Mouse (Mus musculus): ENCODE results near the gene Slc43a1. TPM values are rescaled to one million over a fixed set of nuclear protein-coding genes. Genes with fewer than 3 reads are reported as not detected.
A peak's percentile ranks its signal among the peaks of the same experiment; 100 is the strongest.

Slc43a1 gene
- total RNA-seq, 1 experiment, result 30.2 TPM

DNA sequence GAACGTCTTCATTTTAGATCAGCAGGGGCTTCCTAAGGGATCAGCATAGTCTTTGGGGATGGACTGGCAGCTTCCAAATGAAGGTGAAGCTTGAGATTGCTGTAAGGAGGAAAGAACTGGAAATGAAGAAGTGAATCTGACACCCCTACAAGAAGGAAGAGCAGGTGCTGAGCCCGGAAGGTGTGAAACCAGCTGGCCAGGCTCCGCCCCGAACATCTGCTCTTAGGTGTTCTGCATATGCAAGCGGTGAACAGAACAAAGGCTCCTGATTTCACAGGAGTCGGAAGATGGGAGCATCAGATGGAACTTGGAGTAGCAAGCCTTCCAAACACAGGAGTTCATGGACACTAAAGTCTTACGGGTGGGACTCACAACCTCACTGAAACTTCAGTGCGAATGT, 1.5 kb upstream of the Slc43a1 start:
- Histone ChIP-seq H3K9ac (ENCODE audit: insufficient read depth, low read depth, low read length, poor library complexity, severe bottlenecking) (no peak overlapping the region), H3K27ac (ENCODE audit: insufficient read depth, low read depth, low read length, poor library complexity, severe bottlenecking) (no peak overlapping the region), H3K36me3 (ENCODE audit: control insufficient read depth, insufficient read depth, low read length, poor library complexity, severe bottlenecking) (no peaks in the 10 kb centered on the region), H3K9me3 (ENCODE audit: control insufficient read depth, insufficient read depth, low read depth, low read length) (no peaks in the 10 kb centered on the region), H3K4me3 (ENCODE audit: insufficient read depth in 1 of 2, low read depth in 1 of 2, low read length in 2 of 2, poor library complexity in 1 of 2, severe bottlenecking in 1 of 2) (no peak overlapping the region), H3K4me1 (ENCODE audit: control insufficient read depth in 2 of 2, insufficient read depth in 2 of 2, low read length in 2 of 2, poor library complexity in 1 of 2) (peaks cover 18 to 19% of the 10 kb centered on the region in 2 experiments; a peak in 3 of 4 replicates)
- TF ChIP-seq MAFK (IDR thresholded peaks at IDR 0.05; ENCODE audit: insufficient read depth, low read depth, low read length) (no peak), HCFC1 (IDR thresholded peaks at IDR 0.05; ENCODE audit: borderline replicate concordance, insufficient read depth, low read length) (no peak), CHD2 (IDR thresholded peaks at IDR 0.05; ENCODE audit: low read depth, low read length) (no peak), ZC3H11A (IDR thresholded peaks at IDR 0.05; ENCODE audit: borderline replicate concordance, low read depth, low read length) (no peak), ZNF384 (IDR thresholded peaks at IDR 0.05; ENCODE audit: low read depth, low read length) (no peak)
- no peak for DNase-seq (ENCODE audit: low read depth, low spot score)
- in situ Hi-C loops (cut with MboI; ENCODE audit: low sequenced_read_pairs in 2 of 2, unreplicated experiment in 2 of 2), result no loop called here

DNA sequence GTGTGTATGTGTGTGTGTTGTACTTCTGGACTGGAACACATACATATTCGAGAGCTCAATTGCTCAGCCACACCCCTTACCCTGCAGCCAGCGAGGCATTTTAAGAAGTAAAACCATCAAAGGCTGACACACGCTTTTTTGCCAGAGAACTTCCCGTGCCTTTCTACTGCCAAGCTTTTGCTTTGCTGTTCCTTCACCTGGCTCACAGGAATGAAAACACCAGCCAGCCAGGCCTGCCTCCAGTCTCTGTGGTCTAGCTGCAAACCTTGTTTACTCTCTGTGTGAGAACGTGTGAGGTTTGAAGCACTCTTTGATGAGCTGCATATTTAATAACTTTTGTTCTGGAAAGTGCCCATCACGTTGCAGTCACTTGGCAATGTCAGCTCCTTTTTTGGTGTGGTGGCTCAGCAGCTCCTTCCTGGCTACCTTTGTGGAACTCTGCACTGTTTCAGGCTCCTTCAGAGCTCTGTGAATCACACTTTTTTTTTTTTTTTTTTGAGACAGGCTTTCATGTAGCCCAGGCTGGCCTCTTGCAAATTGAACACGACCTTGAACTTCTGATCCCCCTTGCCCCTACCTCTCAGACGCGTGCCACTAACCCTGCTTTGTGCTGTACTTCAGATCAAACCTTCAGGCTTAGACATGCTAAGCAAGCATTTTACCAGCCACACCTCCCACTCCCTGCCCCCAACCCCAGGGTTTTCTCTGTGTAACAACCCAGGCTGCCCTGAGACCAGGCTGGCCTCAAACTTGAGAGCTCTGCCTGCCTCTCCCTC, 645 bp upstream of the Slc43a1 start:
- peak; percentile 79 for DNase-seq (ENCODE audit: low read depth, low spot score)
- H3K27ac ChIP-seq (ENCODE audit: insufficient read depth, low read depth, low read length, poor library complexity, severe bottlenecking), result no peak overlapping the region
- in situ Hi-C loops (cut with MboI; ENCODE audit: low sequenced_read_pairs in 2 of 2, unreplicated experiment in 2 of 2), result no loop called here
- peak; percentile 80 for TF ChIP-seq MAFK (IDR thresholded peaks at IDR 0.05; ENCODE audit: insufficient read depth, low read depth, low read length)
- peak; percentile 59; the same call in 1 of the 2 replicates for TF ChIP-seq CHD2 (IDR thresholded peaks at IDR 0.05; ENCODE audit: low read depth, low read length)
- TF ChIP-seq ZNF384 (IDR thresholded peaks at IDR 0.05; ENCODE audit: low read depth, low read length), result peak; percentile 96
- no peak for TF ChIP-seq ZC3H11A (IDR thresholded peaks at IDR 0.05; ENCODE audit: borderline replicate concordance, low read depth, low read length)
- no peak overlapping the region for H3K9ac ChIP-seq (ENCODE audit: insufficient read depth, low read depth, low read length, poor library complexity, severe bottlenecking)
- H3K36me3 ChIP-seq (ENCODE audit: control insufficient read depth, insufficient read depth, low read length, poor library complexity, severe bottlenecking), result no peaks in the 10 kb centered on the region
- no peak overlapping the region for H3K4me3 ChIP-seq (ENCODE audit: insufficient read depth in 1 of 2, low read depth in 1 of 2, low read length in 2 of 2, poor library complexity in 1 of 2, severe bottlenecking in 1 of 2)
- peaks cover 18 to 19% of the 10 kb centered on the region in 2 experiments; a peak in 3 of 4 replicates for H3K4me1 ChIP-seq (ENCODE audit: control insufficient read depth in 2 of 2, insufficient read depth in 2 of 2, low read length in 2 of 2, poor library complexity in 1 of 2)
- H3K9me3 ChIP-seq (ENCODE audit: control insufficient read depth, insufficient read depth, low read depth, low read length), result no peaks in the 10 kb centered on the region

DNA sequence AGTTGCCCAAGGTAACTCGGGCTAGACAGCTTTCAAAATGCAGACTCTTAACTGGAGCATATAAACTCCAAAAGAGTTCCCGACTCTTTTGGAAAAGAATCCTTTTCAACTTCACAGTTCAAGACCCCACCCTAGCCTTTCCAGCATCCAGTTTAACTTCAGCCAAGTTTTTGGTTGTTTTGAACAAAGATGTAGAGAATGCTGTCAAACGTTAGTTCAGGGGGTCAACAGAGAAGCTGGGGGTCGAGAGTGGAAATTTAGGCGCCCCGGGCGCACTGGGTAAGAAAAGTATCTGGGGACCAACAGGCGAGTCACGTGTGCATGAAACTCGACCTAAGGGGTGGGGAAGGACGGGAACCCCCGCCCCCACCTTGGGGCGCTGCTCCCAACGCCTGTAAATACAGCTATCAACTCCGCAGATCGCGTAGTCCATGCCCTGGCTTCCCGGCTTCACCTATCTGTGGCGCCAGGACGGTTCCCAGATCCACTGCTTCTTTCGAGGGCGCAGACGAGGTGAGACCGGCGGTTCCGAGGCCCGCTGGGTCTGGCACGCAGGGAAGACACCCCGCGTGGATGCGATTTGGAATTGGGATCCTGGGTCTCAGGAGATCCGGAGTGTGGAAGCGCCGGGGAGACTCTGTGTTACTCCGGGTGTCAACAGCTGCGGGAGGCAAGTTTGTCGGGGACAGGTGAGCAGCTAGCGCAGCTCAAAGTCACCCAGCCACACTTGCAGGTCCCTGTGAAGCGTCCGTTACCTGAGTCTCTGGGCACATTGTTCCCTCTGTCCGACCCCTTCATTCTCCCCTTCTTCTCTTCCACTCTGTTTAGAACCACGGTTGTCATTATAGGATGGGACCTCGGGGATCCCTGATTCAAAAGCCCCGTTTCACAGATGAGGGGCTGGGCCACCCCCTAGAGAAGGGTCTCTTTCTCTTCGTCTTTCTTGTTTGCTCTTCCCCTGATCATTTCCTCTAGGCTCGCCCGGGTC, 637 bp downstream of the Slc43a1 start:
- in situ Hi-C loops (cut with MboI; ENCODE audit: low sequenced_read_pairs in 2 of 2, unreplicated experiment in 2 of 2), result no loop called here
- TF ChIP-seq ZNF384 (IDR thresholded peaks at IDR 0.05; ENCODE audit: low read depth, low read length) (no peak), CHD2 (IDR thresholded peaks at IDR 0.05; ENCODE audit: low read depth, low read length) (no peak), MAFK (IDR thresholded peaks at IDR 0.05; ENCODE audit: insufficient read depth, low read depth, low read length) (no peak), HCFC1 (IDR thresholded peaks at IDR 0.05; ENCODE audit: borderline replicate concordance, insufficient read depth, low read length) (no peak), ZC3H11A (IDR thresholded peaks at IDR 0.05; ENCODE audit: borderline replicate concordance, low read depth, low read length) (no peak)
- no peak for DNase-seq (ENCODE audit: low read depth, low spot score)
- Histone ChIP-seq H3K27ac (ENCODE audit: insufficient read depth, low read depth, low read length, poor library complexity, severe bottlenecking) (no peak overlapping the region), H3K9me3 (ENCODE audit: control insufficient read depth, insufficient read depth, low read depth, low read length) (no peaks in the 10 kb centered on the region), H3K4me3 (ENCODE audit: insufficient read depth in 1 of 2, low read depth in 1 of 2, low read length in 2 of 2, poor library complexity in 1 of 2, severe bottlenecking in 1 of 2) (peak overlapping the region; percentile 78 to 87), H3K9ac (ENCODE audit: insufficient read depth, low read depth, low read length, poor library complexity, severe bottlenecking) (peak overlapping the region; percentile 81), H3K4me1 (ENCODE audit: control insufficient read depth in 2 of 2, insufficient read depth in 2 of 2, low read length in 2 of 2, poor library complexity in 1 of 2) (peaks cover 18 to 19% of the 10 kb centered on the region in 2 experiments; a peak in 3 of 4 replicates), H3K36me3 (ENCODE audit: control insufficient read depth, insufficient read depth, low read length, poor library complexity, severe bottlenecking) (no peaks in the 10 kb centered on the region)

DNA sequence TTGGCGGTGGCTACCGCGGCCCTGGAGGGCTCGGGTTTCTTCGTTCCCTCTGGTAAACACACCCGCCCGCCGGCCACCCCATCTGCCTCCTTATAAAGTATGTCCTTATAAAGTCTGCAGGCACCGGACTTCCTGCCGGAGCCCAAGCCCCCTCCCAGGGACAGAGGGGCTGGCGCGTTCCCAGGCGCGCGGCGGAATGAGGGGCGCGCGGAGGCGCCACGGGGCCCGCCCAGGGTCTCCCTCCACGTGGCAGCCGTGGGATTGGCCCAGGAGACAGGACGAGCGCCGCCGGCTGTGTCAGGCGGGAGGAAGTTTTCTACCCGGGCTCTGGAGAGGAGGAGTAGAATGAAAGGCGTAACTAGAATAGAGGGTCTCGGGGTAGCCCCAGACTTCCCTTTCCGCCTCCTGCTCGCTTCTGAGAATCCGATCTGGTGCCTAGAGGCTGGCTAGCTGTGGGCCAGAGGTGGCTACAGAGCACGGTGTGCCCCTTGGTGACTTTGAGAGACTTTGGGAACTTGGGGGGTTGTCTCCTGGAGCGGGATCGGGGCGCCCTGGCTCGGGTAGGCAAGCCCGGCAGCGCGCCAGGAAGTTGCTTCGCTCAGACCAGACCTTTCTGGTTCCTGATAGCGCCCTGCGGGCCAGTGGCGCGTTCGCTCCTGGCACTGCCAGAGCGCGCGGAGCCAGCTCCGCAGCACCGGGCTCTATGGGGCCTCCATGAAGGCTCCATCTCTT, 1.5 kb downstream of the Slc43a1 start:
- Histone ChIP-seq H3K4me1 (ENCODE audit: control insufficient read depth in 2 of 2, insufficient read depth in 2 of 2, low read length in 2 of 2, poor library complexity in 1 of 2) (peaks cover 18 to 19% of the 10 kb centered on the region in 2 experiments; a peak in 3 of 4 replicates), H3K4me3 (ENCODE audit: insufficient read depth in 1 of 2, low read depth in 1 of 2, low read length in 2 of 2, poor library complexity in 1 of 2, severe bottlenecking in 1 of 2) (peak overlapping the region; percentile 78 to 87), H3K36me3 (ENCODE audit: control insufficient read depth, insufficient read depth, low read length, poor library complexity, severe bottlenecking) (no peaks in the 10 kb centered on the region), H3K9me3 (ENCODE audit: control insufficient read depth, insufficient read depth, low read depth, low read length) (no peaks in the 10 kb centered on the region), H3K27ac (ENCODE audit: insufficient read depth, low read depth, low read length, poor library complexity, severe bottlenecking) (no peak overlapping the region), H3K9ac (ENCODE audit: insufficient read depth, low read depth, low read length, poor library complexity, severe bottlenecking) (peak overlapping the region; percentile 81)
- no peak for DNase-seq (ENCODE audit: low read depth, low spot score)
- TF ChIP-seq CHD2 (IDR thresholded peaks at IDR 0.05; ENCODE audit: low read depth, low read length), result no peak
- TF ChIP-seq MAFK (IDR thresholded peaks at IDR 0.05; ENCODE audit: insufficient read depth, low read depth, low read length), result no peak
- no peak for TF ChIP-seq ZC3H11A (IDR thresholded peaks at IDR 0.05; ENCODE audit: borderline replicate concordance, low read depth, low read length)
- TF ChIP-seq ZNF384 (IDR thresholded peaks at IDR 0.05; ENCODE audit: low read depth, low read length), result no peak
- no peak for TF ChIP-seq HCFC1 (IDR thresholded peaks at IDR 0.05; ENCODE audit: borderline replicate concordance, insufficient read depth, low read length)
- in situ Hi-C loops (cut with MboI; ENCODE audit: low sequenced_read_pairs in 2 of 2, unreplicated experiment in 2 of 2), result no loop called here

Data from ES-E14 (cell line).